8 mouse cellular contexts compared by ENCODE assay signal in the genomic region with DNA sequence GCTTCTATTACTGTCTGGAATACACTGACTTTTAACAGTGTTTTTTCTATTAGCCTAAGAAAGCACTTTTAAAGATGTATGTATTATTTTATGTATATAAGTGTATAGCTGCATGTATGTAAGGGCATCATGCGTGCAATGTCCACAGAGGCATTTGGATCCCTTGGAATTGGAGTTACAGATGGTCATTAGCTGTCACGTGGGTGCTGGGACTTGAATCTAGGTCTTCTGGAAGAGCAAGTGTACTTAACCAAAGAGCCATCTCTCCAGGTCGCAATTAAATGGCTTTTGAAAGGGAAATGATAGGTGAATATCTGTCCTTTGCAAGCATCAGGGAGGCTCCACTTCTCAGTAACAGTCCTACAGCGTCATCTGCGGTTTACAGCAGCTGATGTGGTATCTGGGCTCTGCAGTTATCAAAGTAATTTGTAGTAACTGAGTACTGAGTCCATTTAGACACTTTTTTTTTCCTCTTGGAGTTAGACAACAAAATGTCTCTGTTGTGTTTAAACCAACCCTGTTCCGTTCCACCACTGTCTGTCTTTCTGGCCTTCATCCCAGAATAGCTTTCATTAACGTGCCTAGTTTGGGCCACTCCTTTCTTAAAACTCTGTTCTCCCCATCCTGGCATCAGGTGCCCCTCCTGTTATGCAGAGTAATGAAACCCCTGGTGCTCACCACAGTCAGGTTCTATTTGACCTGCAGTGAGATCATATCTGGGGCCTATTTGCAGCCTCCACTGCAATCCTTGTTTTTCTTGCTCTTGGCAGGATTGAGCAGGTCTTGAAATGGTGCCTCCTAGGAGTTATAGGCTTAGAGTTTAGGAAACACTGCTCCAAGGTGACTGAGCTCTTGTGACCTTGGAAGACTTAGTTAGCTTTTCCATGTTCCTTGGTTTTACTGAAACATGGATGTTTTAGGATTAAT. TPM values are rescaled to one million over a fixed set of nuclear protein-coding genes. Genes with fewer than 3 reads are reported as not detected.
DNase-seq lines count a peak whose midpoint lies in the region; ATAC-seq and TF ChIP-seq lines count a peak whose summit lies in the region.

No protein-coding gene starts in this region.

- no peak for ATAC-seq in limb, embryonic 13.5 days (ENCODE audit: low FRiP score, low read depth)

- intact Hi-C loops in left cerebral cortex, adult 2 months (cut with DNase I) = loop anchor here (5.0 kb wide), 1 partner anchor 99 kb away; no protein-coding TSS in a partner anchor

- 82% methylated on average over 7 of the region's 7 CpGs for WGBS in limb, embryonic 13.5 days
- WGBS in olfactory bulb, adult 2 months = 63% methylated on average over 7 of the region's 7 CpGs

- H3K4me1 ChIP-seq in embryonic fibroblast, embryonic 13.5 days (ENCODE audit: control insufficient read depth, insufficient read depth, low read length) = peaks cover 13% of the 10 kb centered on the region
- peaks cover 23% of the 10 kb centered on the region for H3K4me1 ChIP-seq in limb, embryonic 13.5 days
- H3K4me1 ChIP-seq in olfactory bulb, adult 2 months (ENCODE audit: control insufficient read depth, insufficient read depth, low read length) = peaks cover 5% of the 10 kb centered on the region; the same call in 1 of the 2 replicates

- peak overlapping the region; percentile 77 for H3K4me2 ChIP-seq in limb, embryonic 13.5 days (replicated peaks)

- peaks cover 8% of the 10 kb centered on the region for H3K36me3 ChIP-seq in limb, embryonic 13.5 days

- peak overlapping the region; percentile 67 for H3K27ac ChIP-seq in left cerebral cortex, adult 2 months
- H3K27ac ChIP-seq in embryonic fibroblast, embryonic 13.5 days (ENCODE audit: insufficient read depth, low read length) = no peak overlapping the region
- H3K27ac ChIP-seq in limb, embryonic 13.5 days = no peak overlapping the region
- peak overlapping the region; percentile 28; the same call in 1 of the 2 replicates for H3K27ac ChIP-seq in olfactory bulb, adult 2 months (ENCODE audit: insufficient read depth, low read depth, low read length)

- H3K9ac ChIP-seq in limb, embryonic 13.5 days = 0 out of 2 replicates have a peak overlapping the region, but pooled peaks have one; percentile 31

- TF ChIP-seq POLR2A in embryonic fibroblast, embryonic 13.5 days (IDR thresholded peaks at IDR 0.05; ENCODE audit: low read depth, low read length) = no peak
- TF ChIP-seq POLR2A in olfactory bulb, adult 2 months (IDR thresholded peaks at IDR 0.05; ENCODE audit: insufficient read depth, low read depth, low read length) = no peak

- H3K4me3 ChIP-seq in left cerebral cortex, adult 2 months = peak overlapping the region; percentile 95
- H3K4me3 ChIP-seq in embryonic fibroblast, embryonic 13.5 days (ENCODE audit: insufficient read depth, low read length) = peak overlapping the region; percentile 9; the same call in 1 of the 2 replicates
- peak overlapping the region; percentile 5; the same call in 1 of the 2 replicates for H3K4me3 ChIP-seq in limb, embryonic 13.5 days
- H3K4me3 ChIP-seq in olfactory bulb, adult 2 months (ENCODE audit: insufficient read depth, low read depth, low read length) = no peak overlapping the region

- no peaks in the 10 kb centered on the region for H3K9me3 ChIP-seq in limb, embryonic 13.5 days

- TF ChIP-seq CTCF in left cerebral cortex, adult 2 months (IDR thresholded peaks at IDR 0.05) = no peak
- TF ChIP-seq CTCF in embryonic fibroblast, embryonic 13.5 days (IDR thresholded peaks at IDR 0.05; ENCODE audit: borderline replicate concordance, insufficient read depth, low read length) = no peak
- TF ChIP-seq CTCF in olfactory bulb, adult 2 months (IDR thresholded peaks at IDR 0.05; ENCODE audit: insufficient read depth, low read depth, low read length) = no peak

- no peak for DNase-seq in left cerebral cortex, adult 2 months (ENCODE audit: extremely low spot score in 1 of 2, low spot score in 2 of 2)
- no peak for DNase-seq in left cerebral cortex, adult 18-20 months (ENCODE audit: low spot score in 2 of 2)
- DNase-seq in right cerebral cortex, adult 18-20 months = no peak
- DNase-seq in ovary, postnatal 10 days (ENCODE audit: low spot score) = no peak
- no peak for DNase-seq in layer of hippocampus, adult 18-20 months (ENCODE audit: low spot score in 2 of 2)

- H3K27me3 ChIP-seq in limb, embryonic 13.5 days = no peaks in the 10 kb centered on the region

RNA-seq across cellular contexts. Expression of a gene that starts 14.9 kb away (rescaled TPM):
- total RNA-seq in left cerebral cortex, adult 2 months (2021) = 10 to 100 TPM; 39.2 to 44.6 TPM
- 10 to 100 TPM; 41.2 to 43.6 TPM for total RNA-seq in left cerebral cortex, adult 18-20 months (2021)
- 174 and 192 TPM in 2 replicates for polyA plus RNA-seq in embryonic fibroblast, embryonic 13.5 days (2011; ENCODE audit: insufficient read length, low read depth, missing spikeins)
- polyA plus RNA-seq in limb, embryonic 13.5 days (2015; fragmentation: Nextera tagmentation; extraction: Ambion mirVana) = 161 and 174 TPM in 2 replicates
- polyA plus RNA-seq in olfactory bulb, adult 2 months (2012; ENCODE audit: insufficient read depth, insufficient read length, low replicate concordance, missing spikeins) = not detected in 2 replicates
- 10 to 100 TPM; 48.7 to 49.2 TPM for total RNA-seq in layer of hippocampus, adult 18-20 months (2021)

RNA-seq across cellular contexts. Expression of a gene that starts 37.5 kb away (rescaled TPM):
- total RNA-seq in left cerebral cortex, adult 2 months (2021) = 100 to 1,000 TPM; 150 TPM
- 100 to 1,000 TPM; 183 to 191 TPM for total RNA-seq in left cerebral cortex, adult 18-20 months (2021)
- 14.4 TPM in 2 replicates for polyA plus RNA-seq in embryonic fibroblast, embryonic 13.5 days (2011; ENCODE audit: insufficient read length, low read depth, missing spikeins)
- polyA plus RNA-seq in limb, embryonic 13.5 days (2015; fragmentation: Nextera tagmentation; extraction: Ambion mirVana) = 5.6 and 8.3 TPM in 2 replicates
- not detected in 2 replicates for polyA plus RNA-seq in olfactory bulb, adult 2 months (2012; ENCODE audit: insufficient read depth, insufficient read length, low replicate concordance, missing spikeins)
- 100 to 1,000 TPM; 152 to 159 TPM for total RNA-seq in layer of hippocampus, adult 18-20 months (2021)

Comparison
In these comparisons a context has a peak if more than half of its experiments do, and no peak if none do; other contexts are left out.
1. H3K27ac ChIP-seq: peak in left cerebral cortex, adult 2 months (single experiment) and olfactory bulb, adult 2 months (single experiment); none in embryonic fibroblast, embryonic 13.5 days (single experiment) and limb, embryonic 13.5 days (single experiment).